Mouse (Mus musculus): ENCODE measurements at regions not wholly inside any gene's neighbourhood (a gene's known extent, or its start where the extent isn't known, plus 50 kb on each side); places are given as distances from the start of the nearest gene placed in this dataset.

DNA sequence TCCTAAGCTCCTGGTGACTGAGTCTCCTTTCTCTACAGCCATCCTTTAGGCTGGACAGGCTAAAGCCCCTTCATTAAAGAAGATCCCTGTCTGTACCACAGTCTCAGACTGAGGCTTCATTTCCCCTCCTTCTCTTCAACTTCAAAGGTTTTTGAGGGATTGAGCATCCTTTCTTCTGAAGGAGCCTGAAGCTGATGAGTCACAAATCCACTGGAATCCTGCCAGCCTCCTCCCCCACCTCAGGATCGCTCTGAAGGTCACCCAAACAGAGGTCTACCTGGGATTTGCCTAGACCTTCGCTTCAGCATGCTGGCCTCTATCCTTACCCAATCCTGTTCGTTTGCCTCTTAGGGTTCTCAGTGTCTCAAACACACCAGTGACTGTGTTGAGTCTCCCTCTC lies 57.7 kb upstream of the Ror1 start:
- no peak for DNase-seq (ENCODE audit: low spot score)

- DNase-seq (ENCODE audit: low spot score): no peak
Measured at GRCm38 (mm10) chr4:100039741-100040140, 55.9 kb upstream of the Ror1 start.

DNA sequence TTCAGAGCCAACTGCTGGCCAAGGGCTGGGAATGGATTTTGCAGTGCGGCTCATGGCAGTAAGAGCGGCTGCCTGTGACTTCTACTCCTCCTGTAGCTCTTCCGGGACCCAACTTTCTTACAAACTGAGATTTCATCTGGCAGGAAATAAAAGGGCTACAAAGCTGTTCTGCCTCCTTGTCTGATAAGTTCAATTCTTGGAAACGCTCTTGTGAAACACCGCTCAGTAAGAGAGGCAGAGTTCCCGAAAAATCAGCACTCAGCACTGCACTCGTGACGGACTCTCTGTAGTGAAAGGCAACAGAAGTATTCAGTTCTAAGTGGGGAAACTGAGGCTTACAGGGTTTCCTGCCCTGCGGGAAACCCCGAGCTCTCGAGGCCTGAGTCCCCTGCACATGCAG lies 53.6 kb upstream of the Ror1 start:
- DNase-seq (ENCODE audit: low spot score): peak; percentile 32

GRCm38 (mm10) chr4:100045164-100045906 lies 50.3 kb upstream of the Ror1 start:
- DNase-seq (ENCODE audit: low spot score): no peak

All from yolk sac, embryonic 10.5 days (tissue).